Mouse (Mus musculus): ENCODE data around the gene Fam241b. TPM values are rescaled to one million over a fixed set of nuclear protein-coding genes. Genes with fewer than 3 reads are reported as not detected.

The Fam241b gene
- total RNA-seq, 1 experiment: 7.5 TPM

GRCm38 (mm10) chr10:62069398-62069797 is 74.3 kb downstream of the Fam241b start:
- Histone ChIP-seq H3K4me1 (ENCODE audit: control insufficient read depth in 2 of 2, insufficient read depth in 2 of 2, low read length in 2 of 2, poor library complexity in 1 of 2) (no peaks in the 10 kb centered on the region), H3K9me3 (ENCODE audit: control insufficient read depth, insufficient read depth, low read depth, low read length) (no peaks in the 10 kb centered on the region), H3K27ac (ENCODE audit: insufficient read depth, low read depth, low read length, poor library complexity, severe bottlenecking) (no peak overlapping the region), H3K4me3 (ENCODE audit: insufficient read depth in 1 of 2, low read depth in 1 of 2, low read length in 2 of 2, poor library complexity in 1 of 2, severe bottlenecking in 1 of 2) (no peak overlapping the region), H3K36me3 (ENCODE audit: control insufficient read depth, insufficient read depth, low read length, poor library complexity, severe bottlenecking) (no peaks in the 10 kb centered on the region), H3K9ac (ENCODE audit: insufficient read depth, low read depth, low read length, poor library complexity, severe bottlenecking) (no peak overlapping the region)
- DNase-seq (ENCODE audit: low read depth, low spot score): no peak
- in situ Hi-C loops (cut with MboI; ENCODE audit: low sequenced_read_pairs in 2 of 2, unreplicated experiment in 2 of 2): no loop called here
- TF ChIP-seq CHD2 (IDR thresholded peaks at IDR 0.05; ENCODE audit: low read depth, low read length): no peak
- no peak for TF ChIP-seq ZC3H11A (IDR thresholded peaks at IDR 0.05; ENCODE audit: borderline replicate concordance, low read depth, low read length)
- no peak for TF ChIP-seq HCFC1 (IDR thresholded peaks at IDR 0.05; ENCODE audit: borderline replicate concordance, insufficient read depth, low read length)
- no peak for TF ChIP-seq MAFK (IDR thresholded peaks at IDR 0.05; ENCODE audit: insufficient read depth, low read depth, low read length)

GRCm38 (mm10) chr10:62068532-62068931 is 75.2 kb downstream of the Fam241b start:
- no peak overlapping the region for H3K27ac ChIP-seq (ENCODE audit: insufficient read depth, low read depth, low read length, poor library complexity, severe bottlenecking)
- no peak for DNase-seq (ENCODE audit: low read depth, low spot score)
- no peaks in the 10 kb centered on the region for H3K9me3 ChIP-seq (ENCODE audit: control insufficient read depth, insufficient read depth, low read depth, low read length)
- no peak overlapping the region for H3K4me3 ChIP-seq (ENCODE audit: insufficient read depth in 1 of 2, low read depth in 1 of 2, low read length in 2 of 2, poor library complexity in 1 of 2, severe bottlenecking in 1 of 2)
- H3K9ac ChIP-seq (ENCODE audit: insufficient read depth, low read depth, low read length, poor library complexity, severe bottlenecking): no peak overlapping the region
- in situ Hi-C loops (cut with MboI; ENCODE audit: low sequenced_read_pairs in 2 of 2, unreplicated experiment in 2 of 2): no loop called here
- H3K4me1 ChIP-seq (ENCODE audit: control insufficient read depth in 2 of 2, insufficient read depth in 2 of 2, low read length in 2 of 2, poor library complexity in 1 of 2): no peaks in the 10 kb centered on the region
- H3K36me3 ChIP-seq (ENCODE audit: control insufficient read depth, insufficient read depth, low read length, poor library complexity, severe bottlenecking): no peaks in the 10 kb centered on the region
- TF ChIP-seq MAFK (IDR thresholded peaks at IDR 0.05; ENCODE audit: insufficient read depth, low read depth, low read length): no peak
- no peak for TF ChIP-seq ZC3H11A (IDR thresholded peaks at IDR 0.05; ENCODE audit: borderline replicate concordance, low read depth, low read length)
- no peak for TF ChIP-seq HCFC1 (IDR thresholded peaks at IDR 0.05; ENCODE audit: borderline replicate concordance, insufficient read depth, low read length)
- TF ChIP-seq ZNF384 (IDR thresholded peaks at IDR 0.05; ENCODE audit: low read depth, low read length): no peak
- no peak for TF ChIP-seq CHD2 (IDR thresholded peaks at IDR 0.05; ENCODE audit: low read depth, low read length)

- in situ Hi-C loops (cut with MboI; ENCODE audit: low sequenced_read_pairs in 2 of 2, unreplicated experiment in 2 of 2): no loop called here
- DNase-seq (ENCODE audit: low read depth, low spot score): no peak
- no peak overlapping the region for H3K27ac ChIP-seq (ENCODE audit: insufficient read depth, low read depth, low read length, poor library complexity, severe bottlenecking)
These were observed 77.5 kb downstream of the Fam241b start for GRCm38 (mm10) chr10:62066213-62066612.

GRCm38 (mm10) chr10:62062786-62063185 is 80.9 kb downstream of the Fam241b start:
- Histone ChIP-seq H3K4me1 (ENCODE audit: control insufficient read depth in 2 of 2, insufficient read depth in 2 of 2, low read length in 2 of 2, poor library complexity in 1 of 2) (peaks cover 11 to 23% of the 10 kb centered on the region in 2 experiments), H3K9ac (ENCODE audit: insufficient read depth, low read depth, low read length, poor library complexity, severe bottlenecking) (no peak overlapping the region), H3K36me3 (ENCODE audit: control insufficient read depth, insufficient read depth, low read length, poor library complexity, severe bottlenecking) (no peaks in the 10 kb centered on the region), H3K4me3 (ENCODE audit: insufficient read depth in 1 of 2, low read depth in 1 of 2, low read length in 2 of 2, poor library complexity in 1 of 2, severe bottlenecking in 1 of 2) (no peak overlapping the region), H3K9me3 (ENCODE audit: control insufficient read depth, insufficient read depth, low read depth, low read length) (no peaks in the 10 kb centered on the region), H3K27ac (ENCODE audit: insufficient read depth, low read depth, low read length, poor library complexity, severe bottlenecking) (no peak overlapping the region)
- in situ Hi-C loops (cut with MboI; ENCODE audit: low sequenced_read_pairs in 2 of 2, unreplicated experiment in 2 of 2): no loop called here
- TF ChIP-seq MAFK (IDR thresholded peaks at IDR 0.05; ENCODE audit: insufficient read depth, low read depth, low read length) (no peak), ZNF384 (IDR thresholded peaks at IDR 0.05; ENCODE audit: low read depth, low read length) (no peak), ZC3H11A (IDR thresholded peaks at IDR 0.05; ENCODE audit: borderline replicate concordance, low read depth, low read length) (no peak), HCFC1 (IDR thresholded peaks at IDR 0.05; ENCODE audit: borderline replicate concordance, insufficient read depth, low read length) (no peak), CHD2 (IDR thresholded peaks at IDR 0.05; ENCODE audit: low read depth, low read length) (no peak)
- peak; percentile 57 for DNase-seq (ENCODE audit: low read depth, low spot score)

More at GRCm38 (mm10) chr10:62066213-62066612, 77.5 kb downstream of the Fam241b start:
- TF ChIP-seq MAFK (IDR thresholded peaks at IDR 0.05; ENCODE audit: insufficient read depth, low read depth, low read length): peak; percentile 84; the same call in 1 of the 2 replicates
- no peak for TF ChIP-seq ZNF384 (IDR thresholded peaks at IDR 0.05; ENCODE audit: low read depth, low read length)
- TF ChIP-seq HCFC1 (IDR thresholded peaks at IDR 0.05; ENCODE audit: borderline replicate concordance, insufficient read depth, low read length): no peak
- TF ChIP-seq ZC3H11A (IDR thresholded peaks at IDR 0.05; ENCODE audit: borderline replicate concordance, low read depth, low read length): no peak
- Histone ChIP-seq H3K9me3 (ENCODE audit: control insufficient read depth, insufficient read depth, low read depth, low read length) (no peaks in the 10 kb centered on the region), H3K9ac (ENCODE audit: insufficient read depth, low read depth, low read length, poor library complexity, severe bottlenecking) (no peak overlapping the region), H3K4me1 (ENCODE audit: control insufficient read depth in 2 of 2, insufficient read depth in 2 of 2, low read length in 2 of 2, poor library complexity in 1 of 2) (peaks cover 0 to 14% of the 10 kb centered on the region in 2 experiments; a peak in 3 of 4 replicates), H3K4me3 (ENCODE audit: insufficient read depth in 1 of 2, low read depth in 1 of 2, low read length in 2 of 2, poor library complexity in 1 of 2, severe bottlenecking in 1 of 2) (no peak overlapping the region), H3K36me3 (ENCODE audit: control insufficient read depth, insufficient read depth, low read length, poor library complexity, severe bottlenecking) (no peaks in the 10 kb centered on the region)

Measured in ES-E14 (cell line).